Mouse (Mus musculus): ENCODE data around the gene Taf8. TPM values are rescaled to one million over a fixed set of nuclear protein-coding genes. Genes with fewer than 3 reads are reported as not detected.
A peak's percentile ranks its signal among the peaks of the same experiment; 100 is the strongest.

The Taf8 gene
- polyA plus RNA-seq, 1 experiment from 2014 or later, result 16.2 TPM

GRCm38 (mm10) chr17:47484993-47485392, 17.1 kb downstream of the Taf8 start:
- Histone ChIP-seq H3K4me2 (ENCODE audit: low read length) (no peak overlapping the region), H3K4me3 (ENCODE audit: control insufficient read depth in 1 of 2, insufficient read depth in 1 of 2, low read depth in 1 of 2, low read length in 2 of 2) (no peak overlapping the region), H3K27ac (replicated peaks in 1 of 2; ENCODE audit: control insufficient read depth in 1 of 2, insufficient read depth in 1 of 2, low read depth in 2 of 2, low read length in 2 of 2) (peak overlapping the region in 1 of 2 experiments; percentile 58; a peak in 3 of 4 replicates), H3K27me3 (ENCODE audit: control insufficient read depth, insufficient read depth, low read length) (no peaks in the 10 kb centered on the region), H3K4me1 (ENCODE audit: control insufficient read depth in 2 of 2, insufficient read depth in 2 of 2, low read length in 2 of 2) (peaks cover 21% of the 10 kb centered on the region in 2 experiments), H3K9ac (ENCODE audit: low read length) (no peak overlapping the region), H3K9me3 (ENCODE audit: control insufficient read depth, low read length) (no peaks in the 10 kb centered on the region), H3K36me3 (ENCODE audit: control insufficient read depth, insufficient read depth, low read length) (peaks cover 24% of the 10 kb centered on the region)
- no peak for ATAC-seq (ENCODE audit: insufficient number of reproducible peaks, insufficient read depth, low FRiP score, low read depth)
- WGBS, result 6% methylated on average over 3 of the region's 3 CpGs

GRCm38 (mm10) chr17:47484241-47484921, 17.7 kb downstream of the Taf8 start:
- Histone ChIP-seq H3K4me2 (ENCODE audit: low read length) (no peak overlapping the region), H3K27me3 (ENCODE audit: control insufficient read depth, insufficient read depth, low read length) (no peaks in the 10 kb centered on the region), H3K9ac (ENCODE audit: low read length) (no peak overlapping the region), H3K36me3 (ENCODE audit: control insufficient read depth, insufficient read depth, low read length) (peaks cover 18% of the 10 kb centered on the region), H3K4me1 (ENCODE audit: control insufficient read depth in 2 of 2, insufficient read depth in 2 of 2, low read length in 2 of 2) (peaks cover 24 to 26% of the 10 kb centered on the region in 2 experiments), H3K9me3 (ENCODE audit: control insufficient read depth, low read length) (no peaks in the 10 kb centered on the region), H3K4me3 (ENCODE audit: control insufficient read depth in 1 of 2, insufficient read depth in 1 of 2, low read depth in 1 of 2, low read length in 2 of 2) (no peak overlapping the region), H3K27ac (replicated peaks in 1 of 2; ENCODE audit: control insufficient read depth in 1 of 2, insufficient read depth in 1 of 2, low read depth in 2 of 2, low read length in 2 of 2) (peak overlapping the region in 1 of 2 experiments; percentile 58; a peak in 3 of 4 replicates)
- 29% methylated on average over 1 of the region's 1 CpGs for WGBS
- ATAC-seq (ENCODE audit: insufficient number of reproducible peaks, insufficient read depth, low FRiP score, low read depth), result peak; percentile 33; the same call in 1 of the 2 replicates

GRCm38 (mm10) chr17:47482401-47482800, 19.7 kb downstream of the Taf8 start:
- H3K9me3 ChIP-seq (ENCODE audit: control insufficient read depth, low read length), result no peaks in the 10 kb centered on the region
- H3K27me3 ChIP-seq (ENCODE audit: control insufficient read depth, insufficient read depth, low read length), result no peaks in the 10 kb centered on the region
- no peak for ATAC-seq (ENCODE audit: insufficient number of reproducible peaks, insufficient read depth, low FRiP score, low read depth)
- H3K4me3 ChIP-seq (ENCODE audit: control insufficient read depth in 1 of 2, insufficient read depth in 1 of 2, low read depth in 1 of 2, low read length in 2 of 2), result no peak overlapping the region
- H3K9ac ChIP-seq (ENCODE audit: low read length), result no peak overlapping the region
- no peak overlapping the region for H3K27ac ChIP-seq (replicated peaks in 1 of 2; ENCODE audit: control insufficient read depth in 1 of 2, insufficient read depth in 1 of 2, low read depth in 2 of 2, low read length in 2 of 2)
- H3K36me3 ChIP-seq (ENCODE audit: control insufficient read depth, insufficient read depth, low read length), result no peaks in the 10 kb centered on the region
- H3K4me1 ChIP-seq (ENCODE audit: control insufficient read depth in 2 of 2, insufficient read depth in 2 of 2, low read length in 2 of 2), result peaks cover 24 to 26% of the 10 kb centered on the region in 2 experiments
- H3K4me2 ChIP-seq (ENCODE audit: low read length), result no peak overlapping the region
- WGBS, result 57% methylated on average over 2 of the region's 2 CpGs

GRCm38 (mm10) chr17:47479887-47480286, 22.2 kb downstream of the Taf8 start:
- H3K4me2 ChIP-seq (ENCODE audit: low read length), result no peak overlapping the region
- H3K36me3 ChIP-seq (ENCODE audit: control insufficient read depth, insufficient read depth, low read length), result no peaks in the 10 kb centered on the region
- no peaks in the 10 kb centered on the region for H3K9me3 ChIP-seq (ENCODE audit: control insufficient read depth, low read length)
- no peak overlapping the region for H3K4me3 ChIP-seq (ENCODE audit: control insufficient read depth in 1 of 2, insufficient read depth in 1 of 2, low read depth in 1 of 2, low read length in 2 of 2)
- H3K27me3 ChIP-seq (ENCODE audit: control insufficient read depth, insufficient read depth, low read length), result no peaks in the 10 kb centered on the region
- H3K4me1 ChIP-seq (ENCODE audit: control insufficient read depth in 2 of 2, insufficient read depth in 2 of 2, low read length in 2 of 2), result peaks cover 11 to 16% of the 10 kb centered on the region in 2 experiments
- no peak for ATAC-seq (ENCODE audit: insufficient number of reproducible peaks, insufficient read depth, low FRiP score, low read depth)
- H3K27ac ChIP-seq (replicated peaks in 1 of 2; ENCODE audit: control insufficient read depth in 1 of 2, insufficient read depth in 1 of 2, low read depth in 2 of 2, low read length in 2 of 2), result peak overlapping the region in 1 of 2 experiments; percentile 24; a peak in 1 of 4 replicates
- WGBS, result 18% methylated on average over 3 of the region's 3 CpGs
- H3K9ac ChIP-seq (ENCODE audit: low read length), result no peak overlapping the region

DNA sequence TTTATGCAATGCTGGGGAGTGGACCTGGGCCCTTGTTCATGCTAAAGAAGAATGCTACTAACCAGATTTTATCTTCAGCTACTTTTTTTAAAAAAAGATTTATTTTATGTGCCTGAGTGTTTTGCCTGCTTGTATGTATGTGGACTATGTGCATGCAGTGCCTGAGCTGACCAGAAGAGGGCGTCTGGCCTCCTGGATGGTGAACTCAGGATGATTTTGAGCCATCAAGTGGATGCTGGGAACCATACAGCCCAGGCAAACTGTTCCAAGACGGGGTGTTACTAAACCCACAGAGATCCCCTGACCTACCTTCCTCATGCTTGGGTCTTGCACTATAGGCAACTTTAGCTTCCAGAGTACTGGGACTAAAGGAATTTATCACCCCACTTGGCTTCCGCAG, 26.4 kb downstream of the Taf8 start:
- no peak overlapping the region for H3K4me2 ChIP-seq (ENCODE audit: low read length)
- no peak for ATAC-seq (ENCODE audit: insufficient number of reproducible peaks, insufficient read depth, low FRiP score, low read depth)
- no peaks in the 10 kb centered on the region for H3K27me3 ChIP-seq (ENCODE audit: control insufficient read depth, insufficient read depth, low read length)
- H3K36me3 ChIP-seq (ENCODE audit: control insufficient read depth, insufficient read depth, low read length), result no peaks in the 10 kb centered on the region
- no peak overlapping the region for H3K4me3 ChIP-seq (ENCODE audit: control insufficient read depth in 1 of 2, insufficient read depth in 1 of 2, low read depth in 1 of 2, low read length in 2 of 2)
- H3K27ac ChIP-seq (replicated peaks in 1 of 2; ENCODE audit: control insufficient read depth in 1 of 2, insufficient read depth in 1 of 2, low read depth in 2 of 2, low read length in 2 of 2), result no peak overlapping the region
- no peaks in the 10 kb centered on the region for H3K9me3 ChIP-seq (ENCODE audit: control insufficient read depth, low read length)
- WGBS, result 55% methylated on average over 3 of the region's 3 CpGs
- no peak overlapping the region for H3K9ac ChIP-seq (ENCODE audit: low read length)
- H3K4me1 ChIP-seq (ENCODE audit: control insufficient read depth in 2 of 2, insufficient read depth in 2 of 2, low read length in 2 of 2), result peaks cover 18 to 21% of the 10 kb centered on the region in 2 experiments

DNA sequence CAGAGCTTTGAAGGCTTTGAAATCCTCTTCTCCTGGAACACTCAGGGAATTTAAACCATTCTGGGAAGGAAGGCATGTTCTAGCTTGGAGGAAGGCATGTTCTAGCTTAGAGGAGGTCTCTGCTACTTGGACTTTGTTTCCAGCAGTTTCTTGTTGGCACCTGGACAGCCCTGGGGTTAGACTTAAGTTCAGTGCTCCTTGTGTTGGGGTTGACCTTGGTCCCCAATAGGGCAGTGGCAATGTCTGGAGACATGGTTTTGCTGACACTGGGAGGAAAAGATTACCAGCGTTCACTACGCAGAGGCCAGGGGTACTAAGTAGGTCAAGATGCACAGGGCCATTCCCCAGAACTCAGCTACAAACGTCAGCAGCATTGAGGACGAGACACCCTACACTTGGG, 26.9 kb downstream of the Taf8 start:
- H3K36me3 ChIP-seq (ENCODE audit: control insufficient read depth, insufficient read depth, low read length), result no peaks in the 10 kb centered on the region
- H3K4me1 ChIP-seq (ENCODE audit: control insufficient read depth in 2 of 2, insufficient read depth in 2 of 2, low read length in 2 of 2), result peaks cover 19% of the 10 kb centered on the region in 2 experiments
- WGBS, result 86% methylated on average over 4 of the region's 4 CpGs
- ATAC-seq (ENCODE audit: insufficient number of reproducible peaks, insufficient read depth, low FRiP score, low read depth), result no peak
- no peak overlapping the region for H3K9ac ChIP-seq (ENCODE audit: low read length)
- no peak overlapping the region for H3K4me3 ChIP-seq (ENCODE audit: control insufficient read depth in 1 of 2, insufficient read depth in 1 of 2, low read depth in 1 of 2, low read length in 2 of 2)
- H3K27ac ChIP-seq (replicated peaks in 1 of 2; ENCODE audit: control insufficient read depth in 1 of 2, insufficient read depth in 1 of 2, low read depth in 2 of 2, low read length in 2 of 2), result no peak overlapping the region
- no peaks in the 10 kb centered on the region for H3K9me3 ChIP-seq (ENCODE audit: control insufficient read depth, low read length)
- H3K27me3 ChIP-seq (ENCODE audit: control insufficient read depth, insufficient read depth, low read length), result no peaks in the 10 kb centered on the region
- no peak overlapping the region for H3K4me2 ChIP-seq (ENCODE audit: low read length)

- Histone ChIP-seq H3K9ac (ENCODE audit: low read length) (no peak overlapping the region), H3K4me1 (ENCODE audit: control insufficient read depth in 2 of 2, insufficient read depth in 2 of 2, low read length in 2 of 2) (peaks cover 12 to 15% of the 10 kb centered on the region in 2 experiments), H3K9me3 (ENCODE audit: control insufficient read depth, low read length) (no peaks in the 10 kb centered on the region), H3K27me3 (ENCODE audit: control insufficient read depth, insufficient read depth, low read length) (no peaks in the 10 kb centered on the region), H3K36me3 (ENCODE audit: control insufficient read depth, insufficient read depth, low read length) (no peaks in the 10 kb centered on the region), H3K27ac (replicated peaks in 1 of 2; ENCODE audit: control insufficient read depth in 1 of 2, insufficient read depth in 1 of 2, low read depth in 2 of 2, low read length in 2 of 2) (no peak overlapping the region), H3K4me2 (ENCODE audit: low read length) (no peak overlapping the region), H3K4me3 (ENCODE audit: control insufficient read depth in 1 of 2, insufficient read depth in 1 of 2, low read depth in 1 of 2, low read length in 2 of 2) (no peak overlapping the region)
- no peak; the same call in 1 of the 2 replicates for ATAC-seq (ENCODE audit: insufficient number of reproducible peaks, insufficient read depth, low FRiP score, low read depth)
- 70% methylated on average over 4 of the region's 4 CpGs for WGBS
These were observed 27.8 kb downstream of the Taf8 start for GRCm38 (mm10) chr17:47474250-47474649.
